Mouse (Mus musculus) activated CD4-positive, CD25-positive, alpha-beta regulatory T cell (primary cell): Measurements from ENCODE around the gene AC170998.1. TPM values are rescaled to one million over a fixed set of nuclear protein-coding genes. Genes with fewer than 3 reads are reported as not detected.

Source experiments
- polyA plus RNA-seq, 2 experiments: library from polyadenylated mRNA; unstranded; fragments of 100-300 nt; shearing (Covaris generic); gene quantifications; one replicate each; pipeline ENCODE4 v1.2.1; 2017

AC170998.1 gene
- 1 to 10 TPM; 4.8 to 8.9 TPM for polyA plus RNA-seq

GRCm38 (mm10) chr17:28725783-28726182 is at the start of gene AC170998.1:
AC170998.1 (plus strand) TSS chr17:28726083.

DNA sequence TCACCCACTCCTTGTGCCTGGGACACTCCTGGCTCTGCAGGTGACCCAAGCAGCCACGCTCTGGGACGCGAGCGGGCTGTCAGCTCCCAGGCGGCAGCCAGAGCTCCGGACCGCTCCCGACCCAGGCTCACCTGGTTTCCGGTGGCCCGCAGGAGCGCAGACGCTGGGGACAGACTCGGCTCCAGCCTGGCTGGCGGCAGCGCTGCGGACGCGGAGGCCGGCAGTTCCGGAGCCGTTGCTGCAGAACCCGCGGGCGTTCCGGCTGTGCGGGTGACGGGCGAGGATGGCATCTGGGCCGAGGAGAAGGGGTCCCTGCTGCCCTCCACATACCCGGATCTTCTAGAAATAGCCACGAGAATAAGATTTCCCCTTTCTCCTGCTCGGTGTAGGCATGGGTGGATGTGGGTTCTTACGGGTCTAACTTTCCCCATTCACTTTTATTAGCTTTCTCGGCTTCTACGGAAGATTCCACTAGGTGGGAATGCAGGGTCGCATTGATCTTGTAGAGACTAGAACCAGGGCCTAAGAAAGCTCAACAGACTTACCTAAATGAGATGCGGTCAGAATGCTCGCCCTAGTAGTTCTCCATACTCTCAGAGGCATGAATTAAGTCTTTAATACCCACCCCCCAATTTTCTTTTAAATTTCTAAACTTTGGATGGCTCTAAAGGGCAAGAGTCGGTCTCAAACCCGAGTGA is 36.1 kb upstream of the AC170998.1 start, which contains the start of gene Slc26a8:
Slc26a8 (minus strand) TSS at position 648 of the 698 bp plus-strand sequence.

DNA sequence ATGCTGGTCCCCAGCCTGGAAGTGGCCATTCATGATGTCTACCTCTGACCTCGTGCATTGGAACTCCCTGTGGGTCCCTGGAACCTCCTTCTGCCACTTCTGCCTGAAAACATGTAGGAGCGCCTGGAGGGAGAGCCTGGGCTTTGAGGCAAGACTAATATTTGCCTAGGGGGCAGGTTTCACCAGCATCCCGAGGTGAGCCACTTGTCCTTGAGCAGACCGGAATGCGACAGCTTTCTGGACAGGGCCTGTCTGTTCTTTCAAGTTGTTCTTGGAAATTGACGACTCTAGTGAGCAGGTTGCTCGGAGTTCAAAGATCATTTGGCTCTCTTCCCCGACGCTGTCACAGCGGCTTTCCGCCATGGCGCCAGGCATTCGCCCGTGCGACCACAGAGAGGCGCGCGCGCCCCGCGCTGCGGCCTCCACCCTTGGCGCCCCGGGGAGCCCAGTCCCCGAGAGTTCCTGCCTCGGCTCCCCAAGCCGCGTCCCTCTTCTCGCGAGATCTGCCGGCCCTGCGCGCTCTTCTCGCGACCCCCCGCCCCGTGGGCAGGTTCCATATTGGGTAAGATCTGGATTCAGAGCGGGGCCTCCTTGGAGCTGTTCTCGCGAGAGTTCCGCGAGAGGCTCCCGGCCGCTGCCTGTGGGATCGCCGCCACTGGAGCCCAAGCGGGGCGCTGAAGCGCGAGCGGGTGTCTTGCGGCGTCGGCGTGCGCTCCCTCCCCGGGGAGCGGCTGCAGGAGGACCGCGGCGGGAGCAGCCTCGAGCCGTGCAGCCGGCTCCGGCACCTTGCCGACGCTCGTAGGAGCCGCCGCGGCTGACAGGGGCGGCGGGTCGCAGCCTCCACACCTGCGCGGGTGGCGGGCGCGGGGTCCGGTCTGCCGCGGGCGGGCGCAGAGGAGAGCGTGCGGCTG is 34.9 kb upstream of the AC170998.1 start, which contains the start of gene Mapk14:
Mapk14 (plus strand) TSS at position 554 of the 911 bp plus-strand sequence.

GRCm38 (mm10) chr17:28769121-28769874 is 43.4 kb downstream of the AC170998.1 start, which contains the start of gene Mapk13:
Mapk13 (plus strand) TSS chr17:28769297.

Other genes with a start within 250 kb of the AC170998.1 start
- 100 to 1,000 TPM in 1 of 2 experiments, 10 to 100 TPM in 1; 79.6 to 102 TPM for gene Fkbp5, start 208.6 kb upstream of the AC170998.1 start, polyA plus RNA-seq
- under 1 TPM in 1 of 2 experiments, not detected in 1; 0.66 TPM for gene Armc12, start 195.3 kb upstream of the AC170998.1 start, polyA plus RNA-seq
- gene Clpsl2, start 176.7 kb upstream of the AC170998.1 start, polyA plus RNA-seq: not detected
- under 1 TPM in 1 of 2 experiments, not detected in 1; 0.52 TPM for gene Clps, start 165.3 kb upstream of the AC170998.1 start, polyA plus RNA-seq
- gene Lhfpl5, start 150.4 kb upstream of the AC170998.1 start, polyA plus RNA-seq: 1 to 10 TPM in 1 of 2 experiments, under 1 TPM in 1; 0.33 to 1.6 TPM
- gene Srpk1, start 103.4 kb upstream of the AC170998.1 start, polyA plus RNA-seq: 100 to 1,000 TPM; 192 to 194 TPM
- under 1 TPM; 0.42 to 0.95 TPM for gene Slc26a8, start 35.9 kb upstream of the AC170998.1 start, polyA plus RNA-seq
- 10 to 100 TPM; 77.2 to 83.0 TPM for gene Mapk14, start 34.8 kb upstream of the AC170998.1 start, polyA plus RNA-seq
- 1 to 10 TPM in 1 of 2 experiments, not detected in 1; 1.7 TPM for gene Mapk13, start 43.2 kb downstream of the AC170998.1 start, polyA plus RNA-seq
- gene Brpf3, start 75.0 kb downstream of the AC170998.1 start, polyA plus RNA-seq: 10 to 100 TPM in 1 of 2 experiments, 1 to 10 TPM in 1; 9.6 to 10.1 TPM
- under 1 TPM in 1 of 2 experiments, not detected in 1; 0.05 TPM for gene Pnpla1, start 132.3 kb downstream of the AC170998.1 start, polyA plus RNA-seq
- 1 to 10 TPM in 1 of 2 experiments, under 1 TPM in 1; 0.80 to 1.8 TPM for gene 4930539E08Rik, start 189.2 kb downstream of the AC170998.1 start, polyA plus RNA-seq
- not detected for gene Pxt1, start 217.8 kb downstream of the AC170998.1 start, polyA plus RNA-seq
- gene Kctd20, start 225.9 kb downstream of the AC170998.1 start, polyA plus RNA-seq: 10 to 100 TPM; 59.6 to 83.2 TPM